Mouse (Mus musculus) layer of hippocampus, adult 2 months (tissue): ENCODE results near the gene Cnr2. TPM values are rescaled to one million over a fixed set of nuclear protein-coding genes. Genes with fewer than 3 reads are reported as not detected.

Experiments used
- DNase-seq, 2 experiments: peaks; one replicate each; pipeline ENCODE4 v3.0.0; 2022; ENCODE audit warnings: low spot score in 2 of 2
- H3K27ac ChIP-seq: fragments of 200-600 bp; 2 replicates; pipeline ENCODE4 v1.8.1; 2022
- H3K4me3 ChIP-seq: fragments of 200-600 bp; 2 replicates; pipeline ENCODE4 v1.8.1; 2022; ENCODE audit warnings: mild to moderate bottlenecking
- CTCF ChIP-seq: fragments of 200-600 bp; conservative IDR thresholded peaks from 2 replicates; pipeline ENCODE4 v1.8.1; 2022; ENCODE audit warnings: antibody characterized with exemption, mild to moderate bottlenecking, moderate library complexity
- total RNA-seq, 2 experiments: library from RNA; stranded (reverse); gene quantifications; 2 replicates each; pipeline ENCODE4 v1.2.3; 2021

Gene Cnr2
- total RNA-seq, 2 experiments from 2014 or later: 0.12 TPM; not detected in 1

GRCm38 (mm10) chr4:135898380-135899049, 3.3 kb downstream of the Cnr2 start:
- TF ChIP-seq CTCF: no peak

GRCm38 (mm10) chr4:135899050-135899448, 3.9 kb downstream of the Cnr2 start:
- Histone ChIP-seq H3K27ac (no peak overlapping the region), H3K4me3 (no peak overlapping the region)
- no peak for DNase-seq
- no peak for TF ChIP-seq CTCF

More at GRCm38 (mm10) chr4:135898380-135899049, 3.3 kb downstream of the Cnr2 start:
- Histone ChIP-seq H3K27ac (no peak overlapping the region), H3K4me3 (no peak overlapping the region)
- no peak for DNase-seq

GRCm38 (mm10) chr4:135900008-135900407, 4.8 kb downstream of the Cnr2 start:
- no peak for TF ChIP-seq CTCF
- no peak for DNase-seq
- Histone ChIP-seq H3K27ac (no peak overlapping the region), H3K4me3 (no peak overlapping the region)

GRCm38 (mm10) chr4:135902606-135903242, 7.5 kb downstream of the Cnr2 start:
- no peak for TF ChIP-seq CTCF
- no peak for DNase-seq
- no peak overlapping the region for H3K27ac ChIP-seq
- no peak overlapping the region for H3K4me3 ChIP-seq

- no peak overlapping the region for H3K4me3 ChIP-seq
- no peak overlapping the region for H3K27ac ChIP-seq
- no peak for DNase-seq
- TF ChIP-seq CTCF: no peak
Measured at GRCm38 (mm10) chr4:135904810-135905209, 9.6 kb downstream of the Cnr2 start.

- H3K27ac ChIP-seq: no peak overlapping the region
- no peak overlapping the region for H3K4me3 ChIP-seq
- no peak for TF ChIP-seq CTCF
- no peak for DNase-seq
Measured at GRCm38 (mm10) chr4:135906633-135907032, 11.4 kb downstream of the Cnr2 start.

- Histone ChIP-seq H3K27ac (no peak overlapping the region), H3K4me3 (no peak overlapping the region)
- no peak for TF ChIP-seq CTCF
- DNase-seq: no peak
Measured at GRCm38 (mm10) chr4:135909326-135910066, 14.3 kb downstream of the Cnr2 start.

GRCm38 (mm10) chr4:135911531-135911930, 16.3 kb downstream of the Cnr2 start:
- no peak for DNase-seq
- H3K27ac ChIP-seq: no peak overlapping the region
- H3K4me3 ChIP-seq: no peak overlapping the region
- TF ChIP-seq CTCF: no peak

GRCm38 (mm10) chr4:135912164-135912563, 17.0 kb downstream of the Cnr2 start:
- no peak overlapping the region for H3K4me3 ChIP-seq
- H3K27ac ChIP-seq: no peak overlapping the region
- DNase-seq: no peak
- TF ChIP-seq CTCF: no peak

GRCm38 (mm10) chr4:135912835-135913234, 17.6 kb downstream of the Cnr2 start:
- Histone ChIP-seq H3K27ac (no peak overlapping the region), H3K4me3 (no peak overlapping the region)
- DNase-seq: no peak
- TF ChIP-seq CTCF: no peak

GRCm38 (mm10) chr4:135913433-135913832, 18.2 kb downstream of the Cnr2 start:
- no peak overlapping the region for H3K4me3 ChIP-seq
- no peak for TF ChIP-seq CTCF
- no peak overlapping the region for H3K27ac ChIP-seq
- no peak for DNase-seq

GRCm38 (mm10) chr4:135918635-135919279, 23.6 kb downstream of the Cnr2 start:
- no peak overlapping the region for H3K4me3 ChIP-seq
- no peak for DNase-seq
- no peak for TF ChIP-seq CTCF
- H3K27ac ChIP-seq: peak overlapping the region; percentile 36; the same call in 1 of the 2 replicates

- TF ChIP-seq CTCF: no peak
- no peak overlapping the region for H3K4me3 ChIP-seq
- no peak for DNase-seq
- peak overlapping the region; percentile 36; the same call in 1 of the 2 replicates for H3K27ac ChIP-seq
Measured at GRCm38 (mm10) chr4:135919280-135919639, 24.1 kb downstream of the Cnr2 start.
